Mouse (Mus musculus): ENCODE results near the gene Dpp6.

- TF ChIP-seq CTCF (IDR thresholded peaks at IDR 0.05 in 2 of 3, conservative IDR thresholded peaks at IDR 0.05 in 1 of 3; ENCODE audit: control insufficient read depth in 1 of 3, insufficient read depth in 1 of 3, low read depth in 2 of 3, low read length in 3 of 3, poor library complexity in 1 of 3, severe bottlenecking in 1 of 3) (no peak), MYB (IDR thresholded peaks at IDR 0.05; ENCODE audit: low read depth, low read length) (no peak), NELFE (IDR thresholded peaks at IDR 0.05; ENCODE audit: low read depth, low read length) (no peak), POLR2A (IDR thresholded peaks at IDR 0.05; ENCODE audit: control insufficient read depth in 1 of 2, insufficient read depth in 1 of 2, low read depth in 1 of 2, low read length in 2 of 2, poor library complexity in 1 of 2) (no peak), GATA1 (IDR thresholded peaks at IDR 0.05; ENCODE audit: low read depth, low read length) (no peak)
Observed at GRCm38 (mm10) chr5:27399111-27399510, 582.1 kb downstream of the Dpp6 start.

All from MEL (cell line).